Mouse (Mus musculus) heart, adult 2 months (tissue): Measurements from ENCODE around the gene Ptprd.

Experiments used
- CTCF ChIP-seq: fragments of 200-600 bp; IDR thresholded peaks from 2 replicates; pipeline ENCODE4 v1.8.1; 2022; ENCODE audit warnings: antibody characterized with exemption, mild to moderate bottlenecking, moderate library complexity
- EP300 ChIP-seq: fragments of 200-500 bp; IDR thresholded peaks from 2 replicates; pipeline ENCODE4 v1.6.1; 2011; ENCODE audit warnings: low read depth, low read length, control low read depth; ENCODE audit not compliant: insufficient read depth
- POLR2A ChIP-seq: fragments of 200-500 bp; IDR thresholded peaks from 2 replicates; pipeline ENCODE4 v1.6.1; 2011; ENCODE audit warnings: mild to moderate bottlenecking, low read depth, low read length, control low read depth; ENCODE audit not compliant: insufficient read depth

GRCm38 (mm10) chr4:76024502-76024821 is 2187.3 kb downstream of the Ptprd start:
- TF ChIP-seq CTCF = no peak
- no peak for TF ChIP-seq POLR2A
- TF ChIP-seq EP300 = no peak
